Mouse (Mus musculus): Measurements from ENCODE around the gene Hist1h2bl. TPM values are rescaled to one million over a fixed set of nuclear protein-coding genes. Genes with fewer than 3 reads are reported as not detected.

The Hist1h2bl gene
- polyA plus RNA-seq, 1 experiment from 2014 or later, result 1.7 TPM

DNA sequence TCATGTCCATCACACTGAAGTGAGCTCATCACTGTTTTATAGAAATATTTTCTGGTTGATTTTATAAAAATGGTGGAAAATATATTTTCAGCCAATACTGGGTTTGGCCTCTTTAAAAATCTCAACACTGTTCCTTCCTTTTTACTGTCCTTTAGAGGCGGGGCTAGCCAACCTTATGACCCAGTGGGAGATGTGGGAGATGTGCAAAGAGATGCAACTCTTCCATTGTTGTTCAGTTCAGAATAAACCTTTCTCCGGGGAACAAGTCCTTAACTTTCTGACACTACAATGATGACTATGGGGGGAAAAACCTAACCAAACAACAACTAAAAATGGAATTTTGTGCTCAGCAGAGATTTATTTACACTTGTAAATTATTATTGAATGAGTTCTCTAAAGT is 38.6 kb downstream of the Hist1h2bl start, which contains the start of gene Olfr1360:
Gene Olfr1360 (minus strand): TSS at position 101 of the 400 bp plus-strand sequence.
- Histone ChIP-seq H3K4me3 (no peak within 1 kb of the TSS), H3K4me2 (no peak within 1 kb of the TSS), H3K9me3 (replicated peaks) (no peaks in the 10 kb centered on the region), H3K27ac (no peak within 1 kb of the TSS), H3K4me1 (no peaks in the 10 kb centered on the region), H3K36me3 (ENCODE audit: poor library complexity, severe bottlenecking) (no peaks in the 10 kb centered on the region), H3K9ac (no peak within 1 kb of the TSS), H3K27me3 (no peaks in the 10 kb centered on the region)
- no peak for ATAC-seq
- WGBS, result 72% methylated on average over 2 of the region's 2 CpGs

Small RNAs within 50 kb of the gene (microRNA-seq; reads per million reads assigned to microRNA genes)
- gene Gm44357 (not detected), gene Gm44367 (not detected), gene Gm44454 (not detected)

Other genes with a start within 250 kb of the Hist1h2bl start
- gene Nkapl, start 247.6 kb downstream of the Hist1h2bl start, polyA plus RNA-seq (2015; fragmentation: Nextera tagmentation; extraction: Ambion mirVana), result 2.9 and 3.5 TPM in 2 replicates
- gene Zkscan4, start 237.2 kb downstream of the Hist1h2bl start, polyA plus RNA-seq (2015; fragmentation: Nextera tagmentation; extraction: Ambion mirVana), result 7.3 and 7.7 TPM in 2 replicates
- not detected in 2 replicates for gene Gm10065, start 236.7 kb downstream of the Hist1h2bl start, polyA plus RNA-seq (2015; fragmentation: Nextera tagmentation; extraction: Ambion mirVana)
- 0.21 and 0.54 TPM in 2 replicates for gene AK157302, start 220.9 kb downstream of the Hist1h2bl start, polyA plus RNA-seq (2015; fragmentation: Nextera tagmentation; extraction: Ambion mirVana)
- gene Gm11273, start 214.7 kb downstream of the Hist1h2bl start, polyA plus RNA-seq (2015; fragmentation: Nextera tagmentation; extraction: Ambion mirVana), result 7.5 TPM in 2 replicates
- gene Zkscan8, start 185.0 kb downstream of the Hist1h2bl start, polyA plus RNA-seq (2015; fragmentation: Nextera tagmentation; extraction: Ambion mirVana), result 6.1 and 7.4 TPM in 2 replicates
- 0.17 and 0.33 TPM in 2 replicates for gene Olfr1366, start 173.3 kb downstream of the Hist1h2bl start, polyA plus RNA-seq (2015; fragmentation: Nextera tagmentation; extraction: Ambion mirVana)
- not detected in 2 replicates for gene Olfr1535, start 156.2 kb downstream of the Hist1h2bl start, polyA plus RNA-seq (2015; fragmentation: Nextera tagmentation; extraction: Ambion mirVana)
- not detected in 2 replicates for gene Olfr1364, start 134.4 kb downstream of the Hist1h2bl start, polyA plus RNA-seq (2015; fragmentation: Nextera tagmentation; extraction: Ambion mirVana)
- not detected in 2 replicates for gene Olfr1362, start 102.1 kb downstream of the Hist1h2bl start, polyA plus RNA-seq (2015; fragmentation: Nextera tagmentation; extraction: Ambion mirVana)
- gene Olfr11, start 73.6 kb downstream of the Hist1h2bl start, polyA plus RNA-seq (2015; fragmentation: Nextera tagmentation; extraction: Ambion mirVana), result not detected in 2 replicates
- not detected in 2 replicates for gene Olfr1361, start 52.8 kb downstream of the Hist1h2bl start, polyA plus RNA-seq (2015; fragmentation: Nextera tagmentation; extraction: Ambion mirVana)
- not detected in 2 replicates for gene Olfr1360, start 38.7 kb downstream of the Hist1h2bl start, polyA plus RNA-seq (2015; fragmentation: Nextera tagmentation; extraction: Ambion mirVana)
- gene Olfr1359, start 18.0 kb downstream of the Hist1h2bl start, polyA plus RNA-seq (2015; fragmentation: Nextera tagmentation; extraction: Ambion mirVana), result not detected in 2 replicates
- gene Hist1h2ai, start 279 bp upstream of the Hist1h2bl start, polyA plus RNA-seq (2015; fragmentation: Nextera tagmentation; extraction: Ambion mirVana), result 23.7 and 32.4 TPM in 2 replicates
- 23.7 and 35.3 TPM in 2 replicates for gene Hist1h3h, start 1.5 kb upstream of the Hist1h2bl start, polyA plus RNA-seq (2015; fragmentation: Nextera tagmentation; extraction: Ambion mirVana)
- 5.9 and 6.9 TPM in 2 replicates for gene Hist1h2bm, start 5.9 kb upstream of the Hist1h2bl start, polyA plus RNA-seq (2015; fragmentation: Nextera tagmentation; extraction: Ambion mirVana)
- gene Hist1h4j, start 18.9 kb upstream of the Hist1h2bl start, polyA plus RNA-seq (2015; fragmentation: Nextera tagmentation; extraction: Ambion mirVana), result 1.3 and 1.9 TPM in 2 replicates
- 6.9 and 11.1 TPM in 2 replicates for gene Hist1h4k, start 34.4 kb upstream of the Hist1h2bl start, polyA plus RNA-seq (2015; fragmentation: Nextera tagmentation; extraction: Ambion mirVana)
- gene Hist1h2ak, start 37.7 kb upstream of the Hist1h2bl start, polyA plus RNA-seq (2015; fragmentation: Nextera tagmentation; extraction: Ambion mirVana), result 49.6 and 61.0 TPM in 2 replicates
- 4.0 and 8.4 TPM in 2 replicates for gene Hist1h2bn, start 38.0 kb upstream of the Hist1h2bl start, polyA plus RNA-seq (2015; fragmentation: Nextera tagmentation; extraction: Ambion mirVana)
- gene Hist1h1b, start 64.5 kb upstream of the Hist1h2bl start, polyA plus RNA-seq (2015; fragmentation: Nextera tagmentation; extraction: Ambion mirVana), result 37.1 and 38.4 TPM in 2 replicates
- gene Hist1h3i, start 67.2 kb upstream of the Hist1h2bl start, polyA plus RNA-seq (2015; fragmentation: Nextera tagmentation; extraction: Ambion mirVana), result 166 and 192 TPM in 2 replicates
- gene Hist1h2an, start 71.1 kb upstream of the Hist1h2bl start, polyA plus RNA-seq (2015; fragmentation: Nextera tagmentation; extraction: Ambion mirVana), result 12.8 and 16.1 TPM in 2 replicates
- 2.1 and 2.3 TPM in 2 replicates for gene Hist1h2bp, start 71.3 kb upstream of the Hist1h2bl start, polyA plus RNA-seq (2015; fragmentation: Nextera tagmentation; extraction: Ambion mirVana)
- gene Hist1h2bq, start 94.1 kb upstream of the Hist1h2bl start, polyA plus RNA-seq (2015; fragmentation: Nextera tagmentation; extraction: Ambion mirVana), result 24.9 and 25.3 TPM in 2 replicates
- gene Hist1h2ao, start 94.3 kb upstream of the Hist1h2bl start, polyA plus RNA-seq (2015; fragmentation: Nextera tagmentation; extraction: Ambion mirVana), result 1.9 TPM in 1 of 2 replicates, not detected in the other
- gene Hist1h4m, start 95.6 kb upstream of the Hist1h2bl start, polyA plus RNA-seq (2015; fragmentation: Nextera tagmentation; extraction: Ambion mirVana), result not detected in 2 replicates
- 12.8 and 20.2 TPM in 2 replicates for gene Hist1h4n, start 116.1 kb upstream of the Hist1h2bl start, polyA plus RNA-seq (2015; fragmentation: Nextera tagmentation; extraction: Ambion mirVana)
- gene Hist1h2ap, start 117.4 kb upstream of the Hist1h2bl start, polyA plus RNA-seq (2015; fragmentation: Nextera tagmentation; extraction: Ambion mirVana), result 4,205 and 5,125 TPM in 2 replicates
- gene Hist1h2br, start 117.6 kb upstream of the Hist1h2bl start, polyA plus RNA-seq (2015; fragmentation: Nextera tagmentation; extraction: Ambion mirVana), result 24.7 and 27.2 TPM in 2 replicates
- gene Zfp184, start 229.0 kb upstream of the Hist1h2bl start, polyA plus RNA-seq (2015; fragmentation: Nextera tagmentation; extraction: Ambion mirVana), result 25.4 and 29.2 TPM in 2 replicates

Data from forebrain, embryonic 13.5 days (tissue).